Mouse (Mus musculus): ENCODE measurements around the gene Slk. TPM values are rescaled to one million over a fixed set of nuclear protein-coding genes. Genes with fewer than 3 reads are reported as not detected.
"Not testable (repeated sequence)": the region's sequence is repeated elsewhere in the genome, so short reads cannot be mapped to it uniquely, and the experiment has no call there.

The Slk gene
- polyA plus RNA-seq, 1 experiment from 2014 or later = 11.8 TPM

GRCm38 (mm10) chr19:47563715-47564114 lies 15.8 kb upstream of the Slk start:
- ATAC-seq (ENCODE audit: low read depth) = 0 out of 2 replicates have a peak, but pooled peaks have one; percentile 24
- H3K4me2 ChIP-seq (ENCODE audit: low read depth, low read length) = peak overlapping the region; percentile 38
- H3K27me3 ChIP-seq (ENCODE audit: control insufficient read depth, insufficient read depth, low read depth, low read length) = no peaks in the 10 kb centered on the region
- H3K27ac ChIP-seq (ENCODE audit: low read length) = no peak overlapping the region
- WGBS = 29% methylated on average over 13 of the region's 13 CpGs
- no peak overlapping the region for H3K4me3 ChIP-seq (ENCODE audit: low read length)
- no peaks in the 10 kb centered on the region for H3K9me3 ChIP-seq (ENCODE audit: control insufficient read depth, low read length)
- H3K4me1 ChIP-seq (replicated peaks; ENCODE audit: control insufficient read depth, insufficient read depth, low read length) = peaks cover 17% of the 10 kb centered on the region
- H3K9ac ChIP-seq (ENCODE audit: low read length) = no peak overlapping the region
- no peaks in the 10 kb centered on the region for H3K36me3 ChIP-seq (ENCODE audit: control insufficient read depth, insufficient read depth, low read length)

GRCm38 (mm10) chr19:47565031-47565654 lies 14.3 kb upstream of the Slk start:
- no peak overlapping the region for H3K9ac ChIP-seq (ENCODE audit: low read length)
- H3K27ac ChIP-seq (ENCODE audit: low read length) = no peak overlapping the region
- no peaks in the 10 kb centered on the region for H3K36me3 ChIP-seq (ENCODE audit: control insufficient read depth, insufficient read depth, low read length)
- peak; percentile 59; the same call in 1 of the 2 replicates for ATAC-seq (ENCODE audit: low read depth)
- H3K9me3 ChIP-seq (ENCODE audit: control insufficient read depth, low read length) = no peaks in the 10 kb centered on the region
- H3K4me2 ChIP-seq (ENCODE audit: low read depth, low read length) = no peak overlapping the region
- H3K4me1 ChIP-seq (replicated peaks; ENCODE audit: control insufficient read depth, insufficient read depth, low read length) = peaks cover 8% of the 10 kb centered on the region; the same call in 1 of the 2 replicates
- no peaks in the 10 kb centered on the region for H3K27me3 ChIP-seq (ENCODE audit: control insufficient read depth, insufficient read depth, low read depth, low read length)
- WGBS = 53% methylated on average over 17 of the region's 17 CpGs
- no peak overlapping the region for H3K4me3 ChIP-seq (ENCODE audit: low read length)

- H3K9me3 ChIP-seq (ENCODE audit: control insufficient read depth, low read length) = no peaks in the 10 kb centered on the region
- no peak overlapping the region for H3K4me3 ChIP-seq (ENCODE audit: low read length)
- peaks cover 8% of the 10 kb centered on the region; the same call in 1 of the 2 replicates for H3K4me1 ChIP-seq (replicated peaks; ENCODE audit: control insufficient read depth, insufficient read depth, low read length)
- 70% methylated on average over 8 of the region's 8 CpGs for WGBS
- H3K27me3 ChIP-seq (ENCODE audit: control insufficient read depth, insufficient read depth, low read depth, low read length) = no peaks in the 10 kb centered on the region
- H3K36me3 ChIP-seq (ENCODE audit: control insufficient read depth, insufficient read depth, low read length) = no peaks in the 10 kb centered on the region
- H3K4me2 ChIP-seq (ENCODE audit: low read depth, low read length) = no peak overlapping the region
- H3K9ac ChIP-seq (ENCODE audit: low read length) = no peak overlapping the region
- no peak for ATAC-seq (ENCODE audit: low read depth)
- H3K27ac ChIP-seq (ENCODE audit: low read length) = no peak overlapping the region
Observed at GRCm38 (mm10) chr19:47565994-47566393, 13.5 kb upstream of the Slk start.

GRCm38 (mm10) chr19:47570042-47570441 lies 9.4 kb upstream of the Slk start:
- Histone ChIP-seq H3K9ac (ENCODE audit: low read length) (no peak overlapping the region), H3K9me3 (ENCODE audit: control insufficient read depth, low read length) (no peaks in the 10 kb centered on the region), H3K27ac (ENCODE audit: low read length) (no peak overlapping the region), H3K4me3 (ENCODE audit: low read length) (no peak overlapping the region), H3K4me2 (ENCODE audit: low read depth, low read length) (no peak overlapping the region), H3K27me3 (ENCODE audit: control insufficient read depth, insufficient read depth, low read depth, low read length) (no peaks in the 10 kb centered on the region), H3K36me3 (ENCODE audit: control insufficient read depth, insufficient read depth, low read length) (no peaks in the 10 kb centered on the region), H3K4me1 (replicated peaks; ENCODE audit: control insufficient read depth, insufficient read depth, low read length) (0 out of 2 replicates have a peak, but pooled peaks cover 2% of the 10 kb centered on the region)
- 89% methylated on average over 5 of the region's 5 CpGs for WGBS
- no peak for ATAC-seq (ENCODE audit: low read depth)

- 59% methylated on average over 4 of the region's 4 CpGs for WGBS
- not testable (repeated sequence) for H3K9me3 ChIP-seq (ENCODE audit: control insufficient read depth, low read length); H3K27me3 ChIP-seq (ENCODE audit: control insufficient read depth, insufficient read depth, low read depth, low read length); H3K27ac ChIP-seq (ENCODE audit: low read length); H3K4me2 ChIP-seq (ENCODE audit: low read depth, low read length); H3K4me1 ChIP-seq (replicated peaks; ENCODE audit: control insufficient read depth, insufficient read depth, low read length); ATAC-seq (ENCODE audit: low read depth); H3K9ac ChIP-seq (ENCODE audit: low read length); H3K4me3 ChIP-seq (ENCODE audit: low read length); H3K36me3 ChIP-seq (ENCODE audit: control insufficient read depth, insufficient read depth, low read length)
Observed at GRCm38 (mm10) chr19:47571981-47572380, 7.5 kb upstream of the Slk start.

- no peak overlapping the region for H3K9ac ChIP-seq (ENCODE audit: low read length)
- ATAC-seq (ENCODE audit: low read depth) = no peak
- H3K4me3 ChIP-seq (ENCODE audit: low read length) = no peak overlapping the region
- no peaks in the 10 kb centered on the region for H3K27me3 ChIP-seq (ENCODE audit: control insufficient read depth, insufficient read depth, low read depth, low read length)
- WGBS = 71% methylated on average over 3 of the region's 3 CpGs
- H3K27ac ChIP-seq (ENCODE audit: low read length) = no peak overlapping the region
- H3K36me3 ChIP-seq (ENCODE audit: control insufficient read depth, insufficient read depth, low read length) = no peaks in the 10 kb centered on the region
- no peaks in the 10 kb centered on the region for H3K9me3 ChIP-seq (ENCODE audit: control insufficient read depth, low read length)
- no peak overlapping the region for H3K4me2 ChIP-seq (ENCODE audit: low read depth, low read length)
- peaks cover 4% of the 10 kb centered on the region for H3K4me1 ChIP-seq (replicated peaks; ENCODE audit: control insufficient read depth, insufficient read depth, low read length)
Observed at GRCm38 (mm10) chr19:47573718-47574117, 5.8 kb upstream of the Slk start.

- WGBS = 18% methylated on average over 13 of the region's 13 CpGs
- ATAC-seq (ENCODE audit: low read depth) = 0 out of 2 replicates have a peak, but pooled peaks have one; percentile 7
Observed at GRCm38 (mm10) chr19:47578581-47579224, 775 bp upstream of the Slk start.

GRCm38 (mm10) chr19:47579788-47580631 lies 532 bp downstream of the Slk start:
- Histone ChIP-seq H3K36me3 (ENCODE audit: control insufficient read depth, insufficient read depth, low read length) (no peaks in the 10 kb centered on the region), H3K27me3 (ENCODE audit: control insufficient read depth, insufficient read depth, low read depth, low read length) (no peaks in the 10 kb centered on the region), H3K4me2 (ENCODE audit: low read depth, low read length) (peak overlapping the region; percentile 64), H3K9me3 (ENCODE audit: control insufficient read depth, low read length) (no peaks in the 10 kb centered on the region), H3K4me3 (ENCODE audit: low read length) (peak overlapping the region; percentile 75), H3K27ac (ENCODE audit: low read length) (peak overlapping the region; percentile 89), H3K4me1 (replicated peaks; ENCODE audit: control insufficient read depth, insufficient read depth, low read length) (peaks cover 18% of the 10 kb centered on the region), H3K9ac (ENCODE audit: low read length) (peak overlapping the region; percentile 94)
- peak; percentile 73 for ATAC-seq (ENCODE audit: low read depth)
- WGBS = under 1% methylated on average over 72 of the region's 96 CpGs

More at GRCm38 (mm10) chr19:47578581-47579224, 775 bp upstream of the Slk start:
- Histone ChIP-seq H3K9ac (ENCODE audit: low read length) (peak overlapping the region; percentile 94), H3K4me2 (ENCODE audit: low read depth, low read length) (peak overlapping the region; percentile 64), H3K9me3 (ENCODE audit: control insufficient read depth, low read length) (no peaks in the 10 kb centered on the region), H3K4me3 (ENCODE audit: low read length) (peak overlapping the region; percentile 75), H3K27me3 (ENCODE audit: control insufficient read depth, insufficient read depth, low read depth, low read length) (no peaks in the 10 kb centered on the region), H3K4me1 (replicated peaks; ENCODE audit: control insufficient read depth, insufficient read depth, low read length) (peaks cover 18% of the 10 kb centered on the region), H3K36me3 (ENCODE audit: control insufficient read depth, insufficient read depth, low read length) (no peaks in the 10 kb centered on the region), H3K27ac (ENCODE audit: low read length) (peak overlapping the region; percentile 89)

GRCm38 (mm10) chr19:47585772-47586171 lies 6.3 kb downstream of the Slk start:
- Histone ChIP-seq H3K27me3 (ENCODE audit: control insufficient read depth, insufficient read depth, low read depth, low read length) (no peaks in the 10 kb centered on the region), H3K4me3 (ENCODE audit: low read length) (no peak overlapping the region), H3K9ac (ENCODE audit: low read length) (no peak overlapping the region), H3K4me1 (replicated peaks; ENCODE audit: control insufficient read depth, insufficient read depth, low read length) (peaks cover 17% of the 10 kb centered on the region), H3K4me2 (ENCODE audit: low read depth, low read length) (0 out of 2 replicates have a peak overlapping the region, but pooled peaks have one; percentile 7), H3K36me3 (ENCODE audit: control insufficient read depth, insufficient read depth, low read length) (no peaks in the 10 kb centered on the region), H3K27ac (ENCODE audit: low read length) (no peak overlapping the region), H3K9me3 (ENCODE audit: control insufficient read depth, low read length) (no peaks in the 10 kb centered on the region)
- no peak for ATAC-seq (ENCODE audit: low read depth)
- WGBS = 83% methylated on average over 1 of the region's 1 CpGs

All from lung, embryonic 16.5 days (tissue).